ENCODE assay signal across 10 mouse cellular contexts in the genomic region with DNA sequence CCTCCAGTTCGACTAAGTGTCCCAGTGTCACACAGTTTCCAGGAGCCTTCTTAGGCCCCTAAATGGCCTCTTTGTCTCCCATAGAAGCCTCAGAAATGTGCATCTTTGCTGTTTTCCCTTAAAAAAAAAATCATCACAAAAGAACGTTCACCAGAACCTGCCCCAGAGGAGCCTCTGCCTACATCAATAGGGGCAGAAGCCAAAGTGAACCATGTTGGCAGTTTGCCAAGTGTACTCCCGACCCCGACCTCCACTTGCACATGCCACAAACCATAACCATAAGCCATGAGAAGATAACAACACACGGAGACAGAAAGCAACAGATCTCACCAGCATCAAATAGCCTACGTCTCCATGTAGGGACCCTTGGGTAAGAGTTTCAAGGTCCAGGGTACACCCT.
DNase-seq lines count a peak whose midpoint lies in the region; ATAC-seq and TF ChIP-seq lines count a peak whose summit lies in the region.
"Had no signal": no experiment of that assay in that cellular context is flagged by ENCODE, and none has a peak within 500 bp of the region (broad histone marks: within the 10 kb centered on the region; RNA-seq: fewer than 3 reads in every experiment).

No protein-coding gene starts in this region.

- H3K4me2 ChIP-seq in hindbrain, embryonic 14.5 days (replicated peaks) = no peak overlapping the region
- no peak overlapping the region for H3K4me2 ChIP-seq in midbrain, postnatal 0 days (ENCODE audit: low read depth, low read length, poor library complexity, severe bottlenecking)
- H3K4me2 ChIP-seq in intestine, embryonic 16.5 days (ENCODE audit: low read depth, low read length) = no peak overlapping the region

- no peak overlapping the region for H3K4me3 ChIP-seq in hindbrain, embryonic 10.5 days
- H3K4me3 ChIP-seq in hindbrain, embryonic 14.5 days (replicated peaks; ENCODE audit: low read length) = no peak overlapping the region
- no peak overlapping the region for H3K4me3 ChIP-seq in midbrain, embryonic 10.5 days
- no peak overlapping the region for H3K4me3 ChIP-seq in midbrain, postnatal 0 days (ENCODE audit: low read depth, low read length)
- no peak overlapping the region for H3K4me3 ChIP-seq in intestine, embryonic 16.5 days (ENCODE audit: low read length)

- H3K27ac ChIP-seq in hindbrain, embryonic 10.5 days = peak overlapping the region; percentile 84
- H3K27ac ChIP-seq in hindbrain, embryonic 14.5 days = no peak overlapping the region
- peak overlapping the region; percentile 84 for H3K27ac ChIP-seq in midbrain, embryonic 10.5 days (replicated peaks)
- no peak overlapping the region for H3K27ac ChIP-seq in midbrain, postnatal 0 days (ENCODE audit: low read depth, low read length)
- no peak overlapping the region for H3K27ac ChIP-seq in intestine, embryonic 16.5 days (ENCODE audit: low read length)
- H3K27ac ChIP-seq: liver, embryonic 14.5 days had no signal

- no peaks in the 10 kb centered on the region for H3K27me3 ChIP-seq in hindbrain, embryonic 10.5 days (ENCODE audit: insufficient read depth, poor library complexity, severe bottlenecking)
- no peaks in the 10 kb centered on the region for H3K27me3 ChIP-seq in hindbrain, embryonic 14.5 days (ENCODE audit: control insufficient read depth, insufficient read depth, low read length)
- no peaks in the 10 kb centered on the region for H3K27me3 ChIP-seq in midbrain, embryonic 10.5 days (ENCODE audit: low read depth, poor library complexity, severe bottlenecking)
- H3K27me3 ChIP-seq in midbrain, postnatal 0 days (ENCODE audit: insufficient read depth, low read length) = no peaks in the 10 kb centered on the region
- no peaks in the 10 kb centered on the region for H3K27me3 ChIP-seq in intestine, embryonic 16.5 days (replicated peaks; ENCODE audit: control insufficient read depth, insufficient read depth, low read length)

- ATAC-seq in hindbrain, embryonic 14.5 days (ENCODE audit: low FRiP score) = no peak
- no peak for ATAC-seq in midbrain, postnatal 0 days (ENCODE audit: low FRiP score)
- ATAC-seq in intestine, embryonic 16.5 days = peak; percentile 77
- ATAC-seq in frontal cortex, adult (ENCODE audit: low TSS enrichment) = no peak

- DNase-seq in hindbrain, embryonic 10.5 days (ENCODE audit: low spot score) = no peak
- no peak for DNase-seq in hindbrain, embryonic 14.5 days (ENCODE audit: low spot score)
- no peak for DNase-seq in midbrain, embryonic 10.5 days (ENCODE audit: low spot score)
- no peak for DNase-seq in midbrain, postnatal 0 days (ENCODE audit: low spot score)
- no peak for DNase-seq in B cell, adult 2 months
- DNase-seq in thymus, postnatal 10 days (ENCODE audit: low spot score in 2 of 2) = no peak
- DNase-seq: heart, adult 11 months had no signal

- 38% methylated on average over 6 of the region's 6 CpGs for WGBS in hindbrain, embryonic 10.5 days
- WGBS in hindbrain, embryonic 14.5 days = 27% methylated on average over 6 of the region's 6 CpGs
- WGBS in midbrain, embryonic 10.5 days = 57% methylated on average over 6 of the region's 6 CpGs
- 38% methylated on average over 6 of the region's 6 CpGs for WGBS in midbrain, postnatal 0 days
- 27% methylated on average over 6 of the region's 6 CpGs for WGBS in intestine, embryonic 16.5 days

- H3K4me1 ChIP-seq in hindbrain, embryonic 10.5 days (replicated peaks) = peaks cover 20% of the 10 kb centered on the region
- peaks cover 18% of the 10 kb centered on the region for H3K4me1 ChIP-seq in hindbrain, embryonic 14.5 days (replicated peaks; ENCODE audit: control insufficient read depth, insufficient read depth, low read length)
- peaks cover 26% of the 10 kb centered on the region for H3K4me1 ChIP-seq in midbrain, embryonic 10.5 days
- H3K4me1 ChIP-seq in midbrain, postnatal 0 days (ENCODE audit: insufficient read depth, low read length) = no peaks in the 10 kb centered on the region
- H3K4me1 ChIP-seq in intestine, embryonic 16.5 days (ENCODE audit: control insufficient read depth, insufficient read depth, low read length) = no peaks in the 10 kb centered on the region

- H3K9me3 ChIP-seq in hindbrain, embryonic 10.5 days = no peaks in the 10 kb centered on the region
- H3K9me3 ChIP-seq in hindbrain, embryonic 14.5 days (ENCODE audit: control insufficient read depth, low read length) = no peaks in the 10 kb centered on the region
- no peaks in the 10 kb centered on the region for H3K9me3 ChIP-seq in midbrain, embryonic 10.5 days (replicated peaks)
- H3K9me3 ChIP-seq in midbrain, postnatal 0 days (ENCODE audit: low read length) = no peaks in the 10 kb centered on the region
- H3K9me3 ChIP-seq in intestine, embryonic 16.5 days (ENCODE audit: control insufficient read depth, low read length) = no peaks in the 10 kb centered on the region

- TF ChIP-seq CTCF in midbrain, postnatal 0 days (IDR thresholded peaks at IDR 0.05) = no peak

- no peaks in the 10 kb centered on the region for H3K36me3 ChIP-seq in hindbrain, embryonic 10.5 days
- H3K36me3 ChIP-seq in hindbrain, embryonic 14.5 days (replicated peaks; ENCODE audit: control insufficient read depth, insufficient read depth) = no peaks in the 10 kb centered on the region
- H3K36me3 ChIP-seq in midbrain, embryonic 10.5 days = no peaks in the 10 kb centered on the region
- H3K36me3 ChIP-seq in midbrain, postnatal 0 days (ENCODE audit: insufficient read depth, low read length) = no peaks in the 10 kb centered on the region
- no peaks in the 10 kb centered on the region for H3K36me3 ChIP-seq in intestine, embryonic 16.5 days (ENCODE audit: control insufficient read depth, insufficient read depth, low read length)

- no peak overlapping the region for H3K9ac ChIP-seq in hindbrain, embryonic 14.5 days
- no peak overlapping the region for H3K9ac ChIP-seq in midbrain, postnatal 0 days (replicated peaks; ENCODE audit: low read length, poor library complexity, severe bottlenecking)
- H3K9ac ChIP-seq in intestine, embryonic 16.5 days (ENCODE audit: low read depth, low read length) = no peak overlapping the region
- H3K9ac ChIP-seq: liver, embryonic 14.5 days had no signal

Comparison
In these comparisons a context has a peak if more than half of its experiments do, and no peak if none do; other contexts are left out.
1. H3K27ac ChIP-seq: peak in hindbrain, embryonic 10.5 days (single experiment) and midbrain, embryonic 10.5 days (single experiment); none in hindbrain, embryonic 14.5 days (single experiment), midbrain, postnatal 0 days (single experiment) and intestine, embryonic 16.5 days (single experiment).